Mouse (Mus musculus) left cerebral cortex, adult 18-20 months (tissue): ENCODE measurements around the gene Shq1. TPM values are rescaled to one million over a fixed set of nuclear protein-coding genes. Genes with fewer than 3 reads are reported as not detected.

ENCODE experiments used
- DNase-seq, 2 experiments: peaks; one replicate each; pipeline ENCODE4 v3.0.0; 2021 to 2022; ENCODE audit warnings: low spot score in 2 of 2, mixed read lengths in 1 of 2
- total RNA-seq, 2 experiments: library from RNA; stranded (reverse); gene quantifications; 2 replicates each; pipeline ENCODE4 v1.2.3; 2021

Shq1 gene
- total RNA-seq, 2 experiments from 2014 or later: 5.7 to 5.8 TPM

- DNase-seq: peak in 1 of 2 experiments; percentile 9
Observed at GRCm38 (mm10) chr6:100608429-100608828, 62.5 kb downstream of the Shq1 start.

GRCm38 (mm10) chr6:100606805-100607204 lies 64.2 kb downstream of the Shq1 start:
- DNase-seq: no peak

GRCm38 (mm10) chr6:100603702-100604101 lies 67.3 kb downstream of the Shq1 start:
- DNase-seq: no peak

- DNase-seq: no peak
Observed at GRCm38 (mm10) chr6:100601634-100602033, 69.3 kb downstream of the Shq1 start.

- no peak for DNase-seq
Observed at GRCm38 (mm10) chr6:100593857-100594256, 77.1 kb downstream of the Shq1 start.

GRCm38 (mm10) chr6:100592991-100593390 lies 78.0 kb downstream of the Shq1 start:
- no peak for DNase-seq

GRCm38 (mm10) chr6:100590602-100591001 lies 80.4 kb downstream of the Shq1 start:
- no peak for DNase-seq

GRCm38 (mm10) chr6:100588876-100589275 lies 82.1 kb downstream of the Shq1 start:
- DNase-seq: no peak

- no peak for DNase-seq
Observed at GRCm38 (mm10) chr6:100586758-100587157, 84.2 kb downstream of the Shq1 start.

GRCm38 (mm10) chr6:100581951-100582350 lies 89.0 kb downstream of the Shq1 start:
- no peak for DNase-seq

- DNase-seq: no peak
Observed at GRCm38 (mm10) chr6:100581056-100581455, 89.9 kb downstream of the Shq1 start.

GRCm38 (mm10) chr6:100577590-100577989 lies 93.4 kb downstream of the Shq1 start:
- DNase-seq: no peak

GRCm38 (mm10) chr6:100576171-100576570 lies 94.8 kb downstream of the Shq1 start:
- DNase-seq: no peak

- DNase-seq: no peak
Observed at GRCm38 (mm10) chr6:100566774-100567173, 104.2 kb downstream of the Shq1 start.

GRCm38 (mm10) chr6:100564516-100564915 lies 106.4 kb downstream of the Shq1 start:
- DNase-seq: no peak

GRCm38 (mm10) chr6:100563552-100564341 lies 107.2 kb downstream of the Shq1 start:
- peak; percentile 75 to 84 for DNase-seq

GRCm38 (mm10) chr6:100562719-100563551 lies 108.0 kb downstream of the Shq1 start:
- DNase-seq: peak; percentile 50 to 68

GRCm38 (mm10) chr6:100558057-100558456 lies 112.9 kb downstream of the Shq1 start:
- peak; percentile 83 to 90 for DNase-seq

GRCm38 (mm10) chr6:100542154-100542997 lies 128.6 kb downstream of the Shq1 start:
- DNase-seq: no peak

- no peak for DNase-seq
Observed at GRCm38 (mm10) chr6:100539698-100540097, 131.3 kb downstream of the Shq1 start.

GRCm38 (mm10) chr6:100538570-100538969 lies 132.4 kb downstream of the Shq1 start:
- no peak for DNase-seq
